Mouse (Mus musculus): Measurements from ENCODE around the gene St14.

DNA sequence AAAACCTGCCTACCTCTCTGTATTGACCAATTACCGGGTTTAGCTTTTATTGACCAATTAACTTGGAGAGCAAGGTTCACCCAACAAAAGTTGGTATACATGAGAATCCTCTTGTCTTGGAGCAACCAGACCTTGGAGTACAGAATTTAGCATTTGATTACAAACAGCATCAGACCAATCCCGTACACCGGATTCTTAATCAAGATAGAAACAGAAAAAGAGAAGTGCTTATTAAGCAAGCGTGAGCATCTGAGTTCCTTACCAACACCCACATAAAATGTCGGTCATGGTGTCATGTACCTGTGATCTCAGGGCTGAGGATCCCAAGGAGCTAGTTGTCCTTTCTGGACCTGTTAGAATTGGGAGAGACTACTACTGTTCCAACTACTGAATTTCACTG is 81.4 kb downstream of the St14 start:
- no peak for TF ChIP-seq POLR2A (IDR thresholded peaks at IDR 0.05; ENCODE audit: low read depth, low read length)
- no peak for TF ChIP-seq CTCF (IDR thresholded peaks at IDR 0.05; ENCODE audit: extremely low read depth, insufficient read depth, insufficient read length, insufficient replicate concordance)
